Mouse (Mus musculus) G1E (cell line): ENCODE data around the gene Nelfb.

Experiments used
- CTCF ChIP-seq: IDR thresholded peaks from 2 replicates; pipeline ENCODE4 v1.5.1; 2012; ENCODE audit warnings: low read depth, low read length, inconsistent platforms, mixed read lengths
- GATA1 ChIP-seq: IDR thresholded peaks from 2 replicates; pipeline ENCODE4 v1.6.1; 2012; ENCODE audit warnings: borderline replicate concordance, low read length, inconsistent platforms, mixed read lengths
- GATA2 ChIP-seq: IDR thresholded peaks from 2 replicates; pipeline ENCODE4 v1.6.1; 2012; ENCODE audit warnings: low read depth, low read length, inconsistent platforms, borderline replicate concordance
- POLR2AphosphoS5 ChIP-seq: IDR thresholded peaks from 2 replicates; pipeline ENCODE4 v1.6.1; 2012; ENCODE audit warnings: low read depth, low read length, inconsistent platforms; ENCODE audit not compliant: insufficient replicate concordance
- TAL1 ChIP-seq: conservative IDR thresholded peaks from 2 replicates; pipeline ENCODE4 v1.6.1; 2012; ENCODE audit warnings: low read depth, low read length, inconsistent platforms, mixed read lengths

DNA sequence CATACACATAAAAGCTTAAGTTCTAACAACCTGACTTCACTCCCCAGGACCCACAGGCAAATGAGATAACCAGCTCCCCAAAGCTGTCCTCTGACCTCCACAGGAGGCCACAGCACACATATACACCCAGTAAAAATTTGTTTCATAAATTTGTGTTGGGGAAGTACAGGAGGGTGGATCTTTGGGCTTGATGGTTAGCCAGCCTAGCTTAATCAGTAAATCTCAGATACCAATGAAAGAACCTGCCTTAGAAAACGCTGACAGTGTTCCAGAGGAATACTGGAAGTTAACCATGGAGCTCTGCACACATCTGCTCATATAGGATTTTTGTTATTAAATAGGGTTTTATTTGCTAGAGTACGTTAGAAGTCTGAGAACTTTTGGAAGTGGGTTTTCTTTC lies 6.4 kb upstream of the Nelfb start:
- TF ChIP-seq GATA1 (no peak), CTCF (no peak), TAL1 (no peak), POLR2AphosphoS5 (no peak), GATA2 (no peak)
